Comparison of ENCODE assay signal across 20 mouse cellular contexts in the genomic region with DNA sequence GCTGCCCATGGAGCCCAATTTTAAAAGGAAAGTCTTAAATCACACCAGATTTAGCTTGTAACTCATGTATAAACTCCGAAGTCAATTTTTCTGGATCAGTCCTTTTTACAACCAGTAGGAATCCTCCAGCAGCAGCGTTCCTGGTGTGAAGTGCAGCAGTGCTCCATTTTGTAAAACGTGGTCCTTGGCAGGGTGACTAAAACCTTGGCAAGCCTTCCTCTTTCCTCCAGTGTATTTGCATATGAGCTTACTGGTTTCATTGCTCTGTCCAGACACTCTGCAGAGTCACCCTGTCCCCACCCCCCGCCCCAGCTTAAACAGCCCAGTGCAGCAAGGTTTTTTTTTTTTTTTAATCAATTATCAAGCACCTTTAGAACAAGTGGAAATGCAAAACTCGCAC.
DNase-seq lines count a peak whose midpoint lies in the region; ATAC-seq and TF ChIP-seq lines count a peak whose summit lies in the region.
"Had no signal": no experiment of that assay in that cellular context is flagged by ENCODE, and none has a peak within 500 bp of the region (broad histone marks: within the 10 kb centered on the region; RNA-seq: fewer than 3 reads in every experiment).

No protein-coding gene starts in this region.

- no peaks in the 10 kb centered on the region for H3K36me3 ChIP-seq in forebrain, embryonic 15.5 days
- H3K36me3 ChIP-seq in forebrain, embryonic 10.5 days (replicated peaks): no peaks in the 10 kb centered on the region
- H3K36me3 ChIP-seq in midbrain, embryonic 14.5 days (ENCODE audit: control insufficient read depth, insufficient read depth, low read length): no peaks in the 10 kb centered on the region
- no peaks in the 10 kb centered on the region for H3K36me3 ChIP-seq in midbrain, embryonic 11.5 days (ENCODE audit: control insufficient read depth, insufficient read depth, low read length)
- H3K36me3 ChIP-seq: embryonic facial prominence, embryonic 12.5 days; heart, embryonic 15.5 days; neural tube, embryonic 12.5 days had no signal

- TF ChIP-seq POLR2A in brain, embryonic 14.5 days (IDR thresholded peaks at IDR 0.05; ENCODE audit: borderline replicate concordance, extremely low read depth, insufficient read depth, insufficient read length, poor library complexity, severe bottlenecking): no peak

- DNase-seq in forebrain, embryonic 10.5 days (ENCODE audit: extremely low spot score, low spot score): no peak
- DNase-seq in midbrain, embryonic 14.5 days: peak; percentile 40
- DNase-seq in midbrain, embryonic 11.5 days (ENCODE audit: low spot score, missing footprints): no peak
- DNase-seq in 3T3-L1 (ENCODE audit: low read depth, low spot score): peak; percentile 4
- peak; percentile 77 for DNase-seq in brain, embryonic 14.5 days (ENCODE audit: low read depth)
- no peak for DNase-seq in adrenal gland, postnatal 4 days (ENCODE audit: low spot score in 2 of 2)
- DNase-seq: adrenal gland, postnatal 14 days; gastrocnemius, adult 2 months; heart, postnatal 36 days; kidney, adult 11 months; kidney, postnatal 4 days; lung, postnatal 4 days; right cerebral cortex, adult 18-20 months; thymus, adult 18-20 months; thymus, postnatal 36 days had no signal

- H3K4me1 ChIP-seq in forebrain, embryonic 15.5 days: peaks cover 5% of the 10 kb centered on the region; the same call in 1 of the 2 replicates
- H3K4me1 ChIP-seq in forebrain, embryonic 10.5 days: no peaks in the 10 kb centered on the region
- H3K4me1 ChIP-seq in midbrain, embryonic 14.5 days (ENCODE audit: control insufficient read depth, insufficient read depth, low read length): no peaks in the 10 kb centered on the region
- no peaks in the 10 kb centered on the region for H3K4me1 ChIP-seq in midbrain, embryonic 11.5 days (ENCODE audit: control insufficient read depth, insufficient read depth, low read length)
- H3K4me1 ChIP-seq: embryonic facial prominence, embryonic 12.5 days; heart, embryonic 15.5 days; neural tube, embryonic 12.5 days had no signal

- no peak overlapping the region for H3K4me3 ChIP-seq in forebrain, embryonic 15.5 days
- no peak overlapping the region for H3K4me3 ChIP-seq in forebrain, embryonic 10.5 days
- no peak overlapping the region for H3K4me3 ChIP-seq in midbrain, embryonic 14.5 days (replicated peaks; ENCODE audit: low read depth, low read length)
- no peak overlapping the region for H3K4me3 ChIP-seq in midbrain, embryonic 11.5 days (ENCODE audit: low read depth, low read length)
- H3K4me3 ChIP-seq: embryonic facial prominence, embryonic 12.5 days; gastrocnemius, adult 2 months; heart, embryonic 15.5 days; neural tube, embryonic 12.5 days had no signal

- peak; percentile 68 for ATAC-seq in forebrain, embryonic 15.5 days (replicated peaks)
- ATAC-seq in midbrain, embryonic 14.5 days (ENCODE audit: low FRiP score, low TSS enrichment): no peak
- no peak for ATAC-seq in midbrain, embryonic 11.5 days (ENCODE audit: low FRiP score)
- ATAC-seq: activated CD4-positive, CD25-positive, alpha-beta regulatory T cell, adult 4 months had no signal

- H3K9me3 ChIP-seq in forebrain, embryonic 15.5 days: no peaks in the 10 kb centered on the region
- H3K9me3 ChIP-seq in forebrain, embryonic 10.5 days: no peaks in the 10 kb centered on the region
- no peaks in the 10 kb centered on the region for H3K9me3 ChIP-seq in midbrain, embryonic 14.5 days (ENCODE audit: control insufficient read depth, low read length)
- H3K9me3 ChIP-seq in midbrain, embryonic 11.5 days (ENCODE audit: control insufficient read depth, low read length): no peaks in the 10 kb centered on the region
- H3K9me3 ChIP-seq: embryonic facial prominence, embryonic 12.5 days; heart, embryonic 15.5 days; neural tube, embryonic 12.5 days had no signal

- H3K4me2 ChIP-seq in forebrain, embryonic 15.5 days (replicated peaks): no peak overlapping the region
- no peak overlapping the region for H3K4me2 ChIP-seq in midbrain, embryonic 14.5 days (ENCODE audit: low read length)
- H3K4me2 ChIP-seq in midbrain, embryonic 11.5 days: no peak overlapping the region
- H3K4me2 ChIP-seq: embryonic facial prominence, embryonic 12.5 days; heart, embryonic 15.5 days; neural tube, embryonic 12.5 days had no signal

- TF ChIP-seq CTCF in brain, embryonic 14.5 days (IDR thresholded peaks at IDR 0.05; ENCODE audit: borderline replicate concordance, extremely low read depth, insufficient read depth, insufficient read length): no peak

- no peaks in the 10 kb centered on the region for H3K27me3 ChIP-seq in forebrain, embryonic 15.5 days
- no peaks in the 10 kb centered on the region for H3K27me3 ChIP-seq in forebrain, embryonic 10.5 days (ENCODE audit: poor library complexity, severe bottlenecking)
- H3K27me3 ChIP-seq in midbrain, embryonic 14.5 days (ENCODE audit: control insufficient read depth, insufficient read depth, low read length): no peaks in the 10 kb centered on the region
- no peaks in the 10 kb centered on the region for H3K27me3 ChIP-seq in midbrain, embryonic 11.5 days (ENCODE audit: control insufficient read depth, insufficient read depth, low read length)
- H3K27me3 ChIP-seq: embryonic facial prominence, embryonic 12.5 days; heart, embryonic 15.5 days; neural tube, embryonic 12.5 days had no signal

- H3K9ac ChIP-seq in forebrain, embryonic 15.5 days (replicated peaks): no peak overlapping the region
- no peak overlapping the region for H3K9ac ChIP-seq in midbrain, embryonic 14.5 days (replicated peaks; ENCODE audit: low read length)
- H3K9ac ChIP-seq in midbrain, embryonic 11.5 days (ENCODE audit: low read length): no peak overlapping the region
- H3K9ac ChIP-seq: embryonic facial prominence, embryonic 12.5 days; heart, embryonic 15.5 days; neural tube, embryonic 12.5 days had no signal

- no peak overlapping the region for H3K27ac ChIP-seq in forebrain, embryonic 15.5 days (replicated peaks)
- no peak overlapping the region for H3K27ac ChIP-seq in forebrain, embryonic 10.5 days
- no peak overlapping the region for H3K27ac ChIP-seq in midbrain, embryonic 14.5 days (replicated peaks; ENCODE audit: low read depth, low read length)
- H3K27ac ChIP-seq in midbrain, embryonic 11.5 days (ENCODE audit: low read depth, low read length): no peak overlapping the region
- H3K27ac ChIP-seq: embryonic facial prominence, embryonic 12.5 days; gastrocnemius, adult 2 months; heart, embryonic 15.5 days; neural tube, embryonic 12.5 days had no signal

- WGBS in forebrain, embryonic 15.5 days: 39% methylated on average over 5 of the region's 5 CpGs
- 66% methylated on average over 5 of the region's 5 CpGs for WGBS in forebrain, embryonic 10.5 days
- WGBS in midbrain, embryonic 14.5 days: 59% methylated on average over 5 of the region's 5 CpGs
- WGBS in midbrain, embryonic 11.5 days: 67% methylated on average over 5 of the region's 5 CpGs

Comparison
In these comparisons a context has a peak if more than half of its experiments do, and no peak if none do; other contexts are left out.
1. DNase-seq: peak in midbrain, embryonic 14.5 days (single experiment), 3T3-L1 (single experiment) and brain, embryonic 14.5 days (single experiment); none in forebrain, embryonic 10.5 days (single experiment), midbrain, embryonic 11.5 days (single experiment) and adrenal gland, postnatal 4 days (0 of 2).